Mouse (Mus musculus): ENCODE measurements around the gene Olfr429. TPM values are rescaled to one million over a fixed set of nuclear protein-coding genes. Genes with fewer than 3 reads are reported as not detected.

Olfr429 gene
- polyA plus RNA-seq, 1 experiment from 2014 or later, result not detected

GRCm38 (mm10) chr1:174051515-174051914, 32.6 kb upstream of the Olfr429 start:
- Histone ChIP-seq H3K9me3 (ENCODE audit: low read length) (no peaks in the 10 kb centered on the region), H3K9ac (replicated peaks; ENCODE audit: low read length) (no peak overlapping the region), H3K4me3 (ENCODE audit: low read length) (no peak overlapping the region), H3K27me3 (ENCODE audit: insufficient read depth, low read length) (no peaks in the 10 kb centered on the region), H3K36me3 (ENCODE audit: insufficient read depth, low read length) (no peaks in the 10 kb centered on the region), H3K27ac (ENCODE audit: low read length) (no peak overlapping the region), H3K4me1 (ENCODE audit: insufficient read depth, low read length) (no peaks in the 10 kb centered on the region), H3K4me2 (replicated peaks; ENCODE audit: low read depth, low read length) (no peak overlapping the region)
- ATAC-seq (ENCODE audit: low FRiP score, low TSS enrichment), result no peak
- 91% methylated on average over 4 of the region's 4 CpGs for WGBS

- Histone ChIP-seq H3K36me3 (ENCODE audit: insufficient read depth, low read length) (no peaks in the 10 kb centered on the region), H3K4me3 (ENCODE audit: low read length) (no peak overlapping the region), H3K4me1 (ENCODE audit: insufficient read depth, low read length) (no peaks in the 10 kb centered on the region), H3K9me3 (ENCODE audit: low read length) (no peaks in the 10 kb centered on the region), H3K27me3 (ENCODE audit: insufficient read depth, low read length) (no peaks in the 10 kb centered on the region), H3K9ac (replicated peaks; ENCODE audit: low read length) (no peak overlapping the region), H3K27ac (ENCODE audit: low read length) (no peak overlapping the region), H3K4me2 (replicated peaks; ENCODE audit: low read depth, low read length) (no peak overlapping the region)
- 86% methylated on average over 5 of the region's 5 CpGs for WGBS
- no peak for ATAC-seq (ENCODE audit: low FRiP score, low TSS enrichment)
These were observed 32.1 kb upstream of the Olfr429 start for GRCm38 (mm10) chr1:174051931-174052536.

DNA sequence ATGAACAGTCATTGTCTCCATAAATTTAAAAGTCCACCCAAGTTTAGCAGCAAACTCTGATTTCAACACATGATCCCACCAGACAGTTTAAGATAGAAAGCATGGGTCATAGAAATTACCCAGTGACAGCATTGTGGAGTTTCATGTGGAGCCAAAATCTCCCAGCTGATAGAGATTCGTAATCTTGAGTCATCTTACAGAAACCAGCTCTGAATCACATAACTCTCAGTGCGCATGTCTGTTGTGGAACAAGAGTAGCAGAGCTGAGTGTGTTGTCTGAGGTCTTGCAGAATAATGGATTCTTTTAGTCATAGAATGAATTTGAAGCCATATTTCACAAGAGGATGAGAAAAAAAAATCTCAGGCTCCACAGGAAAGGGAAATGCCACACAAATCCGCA, 31.1 kb upstream of the Olfr429 start:
- Histone ChIP-seq H3K4me2 (replicated peaks; ENCODE audit: low read depth, low read length) (no peak overlapping the region), H3K4me3 (ENCODE audit: low read length) (no peak overlapping the region), H3K9ac (replicated peaks; ENCODE audit: low read length) (no peak overlapping the region), H3K27me3 (ENCODE audit: insufficient read depth, low read length) (no peaks in the 10 kb centered on the region), H3K36me3 (ENCODE audit: insufficient read depth, low read length) (no peaks in the 10 kb centered on the region), H3K9me3 (ENCODE audit: low read length) (no peaks in the 10 kb centered on the region), H3K27ac (ENCODE audit: low read length) (no peak overlapping the region), H3K4me1 (ENCODE audit: insufficient read depth, low read length) (no peaks in the 10 kb centered on the region)
- no peak for ATAC-seq (ENCODE audit: low FRiP score, low TSS enrichment)
- 71% methylated on average over 3 of the region's 3 CpGs for whole genome bisulfite sequencing

- no peak for ATAC-seq (ENCODE audit: low FRiP score, low TSS enrichment)
- Histone ChIP-seq H3K4me2 (replicated peaks; ENCODE audit: low read depth, low read length) (no peak overlapping the region), H3K27ac (ENCODE audit: low read length) (no peak overlapping the region), H3K27me3 (ENCODE audit: insufficient read depth, low read length) (no peaks in the 10 kb centered on the region), H3K9ac (replicated peaks; ENCODE audit: low read length) (no peak overlapping the region), H3K9me3 (ENCODE audit: low read length) (no peaks in the 10 kb centered on the region), H3K4me3 (ENCODE audit: low read length) (no peak overlapping the region), H3K4me1 (ENCODE audit: insufficient read depth, low read length) (no peaks in the 10 kb centered on the region), H3K36me3 (ENCODE audit: insufficient read depth, low read length) (no peaks in the 10 kb centered on the region)
- WGBS, result 82% methylated on average over 2 of the region's 2 CpGs
These were observed 28.9 kb upstream of the Olfr429 start for GRCm38 (mm10) chr1:174055248-174055647.

- 88% methylated on average over 3 of the region's 3 CpGs for WGBS
- Histone ChIP-seq H3K36me3 (ENCODE audit: insufficient read depth, low read length) (no peaks in the 10 kb centered on the region), H3K27me3 (ENCODE audit: insufficient read depth, low read length) (no peaks in the 10 kb centered on the region), H3K9me3 (ENCODE audit: low read length) (no peaks in the 10 kb centered on the region), H3K27ac (ENCODE audit: low read length) (no peak within 1 kb of the TSS), H3K9ac (replicated peaks; ENCODE audit: low read length) (no peak within 1 kb of the TSS), H3K4me2 (replicated peaks; ENCODE audit: low read depth, low read length) (no peak within 1 kb of the TSS), H3K4me3 (ENCODE audit: low read length) (no peak within 1 kb of the TSS), H3K4me1 (ENCODE audit: insufficient read depth, low read length) (no peaks in the 10 kb centered on the region)
- no peak for ATAC-seq (ENCODE audit: low FRiP score, low TSS enrichment)
These were observed 17.8 kb upstream of the Olfr429 start, which contains the start of gene Olfr430 for GRCm38 (mm10) chr1:174066305-174066704. Gene Olfr430, plus strand, starts transcription at chr1:174066605.

- no peaks in the 10 kb centered on the region for H3K4me1 ChIP-seq (ENCODE audit: insufficient read depth, low read length)
- no peaks in the 10 kb centered on the region for H3K9me3 ChIP-seq (ENCODE audit: low read length)
- no peak within 1 kb of the TSS for H3K4me3 ChIP-seq (ENCODE audit: low read length)
- no peak within 1 kb of the TSS for H3K27ac ChIP-seq (ENCODE audit: low read length)
- H3K27me3 ChIP-seq (ENCODE audit: insufficient read depth, low read length), result no peaks in the 10 kb centered on the region
- no peak within 1 kb of the TSS for H3K9ac ChIP-seq (replicated peaks; ENCODE audit: low read length)
- H3K4me2 ChIP-seq (replicated peaks; ENCODE audit: low read depth, low read length), result no peak within 1 kb of the TSS
- H3K36me3 ChIP-seq (ENCODE audit: insufficient read depth, low read length), result no peaks in the 10 kb centered on the region
- ATAC-seq (ENCODE audit: low FRiP score, low TSS enrichment), result no peak
- WGBS, result 90% methylated on average over 1 of the region's 1 CpGs
These were observed 12.5 kb downstream of the Olfr429 start, which contains the start of gene Olfr427 for GRCm38 (mm10) chr1:174096591-174096990. Gene Olfr427, plus strand, starts transcription at chr1:174096891.

DNA sequence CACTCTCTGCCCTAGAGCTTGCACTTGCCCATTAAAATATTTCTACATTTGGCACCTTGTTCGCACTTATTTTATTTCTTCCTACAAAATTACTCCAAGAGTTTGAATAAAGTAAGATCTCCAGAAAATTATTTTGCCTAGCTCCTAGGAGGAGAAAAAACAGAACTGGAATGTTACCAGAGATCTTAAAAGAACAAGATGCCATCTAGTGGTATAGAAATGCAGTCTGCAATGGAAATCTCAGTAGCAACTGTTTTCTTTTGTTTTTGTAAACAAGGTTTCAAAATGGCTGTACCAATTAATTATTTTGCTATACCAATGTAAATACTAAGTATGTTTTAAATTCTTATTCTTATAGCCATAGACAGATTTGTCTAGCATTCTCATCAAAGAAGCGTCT, 19.6 kb downstream of the Olfr429 start:
- Histone ChIP-seq H3K9me3 (ENCODE audit: low read length) (no peaks in the 10 kb centered on the region), H3K4me3 (ENCODE audit: low read length) (no peak overlapping the region), H3K4me1 (ENCODE audit: insufficient read depth, low read length) (no peaks in the 10 kb centered on the region), H3K36me3 (ENCODE audit: insufficient read depth, low read length) (no peaks in the 10 kb centered on the region), H3K9ac (replicated peaks; ENCODE audit: low read length) (no peak overlapping the region), H3K27ac (ENCODE audit: low read length) (no peak overlapping the region), H3K27me3 (ENCODE audit: insufficient read depth, low read length) (no peaks in the 10 kb centered on the region), H3K4me2 (replicated peaks; ENCODE audit: low read depth, low read length) (no peak overlapping the region)
- 55% methylated on average over 2 of the region's 2 CpGs for WGBS
- ATAC-seq (ENCODE audit: low FRiP score, low TSS enrichment), result no peak

- no peak within 1 kb of the TSS for H3K9ac ChIP-seq (replicated peaks; ENCODE audit: low read length)
- H3K36me3 ChIP-seq (ENCODE audit: insufficient read depth, low read length), result no peaks in the 10 kb centered on the region
- H3K9me3 ChIP-seq (ENCODE audit: low read length), result no peaks in the 10 kb centered on the region
- no peaks in the 10 kb centered on the region for H3K4me1 ChIP-seq (ENCODE audit: insufficient read depth, low read length)
- ATAC-seq (ENCODE audit: low FRiP score, low TSS enrichment), result no peak
- no peak within 1 kb of the TSS for H3K4me3 ChIP-seq (ENCODE audit: low read length)
- WGBS, result 73% methylated on average over 2 of the region's 2 CpGs
- no peak within 1 kb of the TSS for H3K4me2 ChIP-seq (replicated peaks; ENCODE audit: low read depth, low read length)
- H3K27ac ChIP-seq (ENCODE audit: low read length), result no peak within 1 kb of the TSS
- no peaks in the 10 kb centered on the region for H3K27me3 ChIP-seq (ENCODE audit: insufficient read depth, low read length)
These were observed 36.9 kb downstream of the Olfr429 start, which contains the start of gene Olfr231 for GRCm38 (mm10) chr1:174121062-174121461. Gene Olfr231, minus strand, starts transcription at chr1:174121162.

- H3K4me3 ChIP-seq (ENCODE audit: low read length), result no peak within 1 kb of the TSS
- H3K27ac ChIP-seq (ENCODE audit: low read length), result no peak within 1 kb of the TSS
These were observed 47.1 kb downstream of the Olfr429 start, which contains the start of gene Olfr424 for GRCm38 (mm10) chr1:174131217-174131616. Gene Olfr424, plus strand, starts transcription at chr1:174131517.

GRCm38 (mm10) chr1:174131999-174132398, 47.9 kb downstream of the Olfr429 start:
- H3K4me3 ChIP-seq (ENCODE audit: low read length), result no peak overlapping the region
- 77% methylated on average over 3 of the region's 3 CpGs for WGBS
- H3K9ac ChIP-seq (replicated peaks; ENCODE audit: low read length), result no peak overlapping the region
- no peaks in the 10 kb centered on the region for H3K27me3 ChIP-seq (ENCODE audit: insufficient read depth, low read length)
- no peak for ATAC-seq (ENCODE audit: low FRiP score, low TSS enrichment)
- no peaks in the 10 kb centered on the region for H3K9me3 ChIP-seq (ENCODE audit: low read length)
- H3K4me1 ChIP-seq (ENCODE audit: insufficient read depth, low read length), result no peaks in the 10 kb centered on the region
- H3K36me3 ChIP-seq (ENCODE audit: insufficient read depth, low read length), result no peaks in the 10 kb centered on the region
- H3K27ac ChIP-seq (ENCODE audit: low read length), result no peak overlapping the region
- H3K4me2 ChIP-seq (replicated peaks; ENCODE audit: low read depth, low read length), result no peak overlapping the region

More at GRCm38 (mm10) chr1:174131217-174131616, 47.1 kb downstream of the Olfr429 start, which contains the start of gene Olfr424:
- Histone ChIP-seq H3K4me2 (replicated peaks; ENCODE audit: low read depth, low read length) (no peak within 1 kb of the TSS), H3K4me1 (ENCODE audit: insufficient read depth, low read length) (no peaks in the 10 kb centered on the region), H3K9me3 (ENCODE audit: low read length) (no peaks in the 10 kb centered on the region), H3K9ac (replicated peaks; ENCODE audit: low read length) (no peak within 1 kb of the TSS), H3K36me3 (ENCODE audit: insufficient read depth, low read length) (no peaks in the 10 kb centered on the region), H3K27me3 (ENCODE audit: insufficient read depth, low read length) (no peaks in the 10 kb centered on the region)
- no peak for ATAC-seq (ENCODE audit: low FRiP score, low TSS enrichment)
- 84% methylated on average over 3 of the region's 3 CpGs for WGBS

All from kidney, embryonic 16.5 days (tissue).